Mouse (Mus musculus): Measurements from ENCODE around the gene Aldh1a1.
"Not testable (repeated sequence)": the region's sequence is repeated elsewhere in the genome, so short reads cannot be mapped to it uniquely, and the experiment has no call there.

Gene Aldh1a1

DNA sequence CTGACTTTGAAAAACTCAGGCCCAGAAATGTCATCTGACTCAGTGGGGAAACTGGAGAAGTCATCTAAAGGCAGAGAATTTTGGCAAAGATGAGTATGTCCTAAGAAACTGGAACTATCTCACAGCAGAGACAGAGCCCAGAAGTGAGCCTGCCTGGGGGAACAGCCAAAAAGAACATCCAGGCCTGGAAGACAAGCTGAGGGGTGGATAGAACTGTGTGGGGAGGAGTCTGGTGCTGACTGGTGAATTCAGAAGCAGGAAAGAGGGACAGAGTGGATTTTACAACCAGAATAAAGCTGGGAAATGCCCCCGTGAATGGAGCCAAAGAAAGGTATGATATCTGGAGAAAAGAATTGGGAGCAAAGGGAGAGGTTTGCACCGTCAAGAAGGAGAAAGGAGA, at the start of gene Aldh1a1:
Aldh1a1 (plus strand) TSS at position 225 of the 400 bp plus-strand sequence.
- no peak for DNase-seq (ENCODE audit: low read depth, low spot score)

- DNase-seq (ENCODE audit: low read depth, low spot score), result no peak
Observed at GRCm38 (mm10) chr19:20447807-20448206, 44.7 kb upstream of the Aldh1a1 start.

- DNase-seq (ENCODE audit: low read depth, low spot score), result no peak
Observed at GRCm38 (mm10) chr19:20449546-20449945, 43.0 kb upstream of the Aldh1a1 start.

DNA sequence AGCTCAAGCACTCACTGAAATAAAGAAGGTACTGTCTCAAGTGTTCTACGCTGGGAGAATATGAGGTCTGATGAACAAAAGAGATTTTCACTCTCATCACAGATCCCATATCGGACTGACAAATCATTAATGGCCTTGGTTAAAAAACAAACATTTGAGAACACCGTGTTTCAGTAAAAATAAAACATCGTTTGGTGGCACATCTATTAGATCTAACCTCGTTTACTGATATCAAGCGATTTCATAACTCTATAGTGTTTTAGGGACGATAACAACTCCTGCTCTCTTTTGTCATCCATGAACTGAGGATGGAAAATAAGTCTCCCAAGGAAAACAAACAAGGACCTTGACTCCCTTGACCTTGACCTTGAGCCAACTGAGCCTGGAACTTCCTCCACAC, 41.5 kb upstream of the Aldh1a1 start:
- DNase-seq (ENCODE audit: low read depth, low spot score), result no peak

DNA sequence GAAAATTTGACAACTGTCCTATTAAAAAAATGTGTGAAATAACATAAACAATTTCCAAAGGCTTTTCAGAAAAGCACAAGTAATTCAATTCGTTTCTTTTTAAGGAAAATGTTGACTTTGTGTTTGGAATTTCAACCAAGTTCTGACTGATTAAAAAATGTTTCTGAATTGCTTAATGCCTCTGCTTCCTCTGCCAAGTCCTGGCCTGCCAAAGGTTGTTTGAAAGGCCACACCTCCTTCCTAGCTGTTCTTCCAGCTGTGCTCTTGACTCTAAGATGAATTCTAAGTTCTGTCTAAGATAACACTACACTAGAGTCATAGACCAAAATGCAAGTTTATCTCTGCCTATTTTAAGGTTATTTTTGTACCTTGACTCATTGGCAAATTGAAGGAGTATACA, 8.0 kb upstream of the Aldh1a1 start:
- DNase-seq (ENCODE audit: low read depth, low spot score), result no peak

GRCm38 (mm10) chr19:20491950-20492349, 565 bp upstream of the Aldh1a1 start:
- no peak for DNase-seq (ENCODE audit: low read depth, low spot score)

DNA sequence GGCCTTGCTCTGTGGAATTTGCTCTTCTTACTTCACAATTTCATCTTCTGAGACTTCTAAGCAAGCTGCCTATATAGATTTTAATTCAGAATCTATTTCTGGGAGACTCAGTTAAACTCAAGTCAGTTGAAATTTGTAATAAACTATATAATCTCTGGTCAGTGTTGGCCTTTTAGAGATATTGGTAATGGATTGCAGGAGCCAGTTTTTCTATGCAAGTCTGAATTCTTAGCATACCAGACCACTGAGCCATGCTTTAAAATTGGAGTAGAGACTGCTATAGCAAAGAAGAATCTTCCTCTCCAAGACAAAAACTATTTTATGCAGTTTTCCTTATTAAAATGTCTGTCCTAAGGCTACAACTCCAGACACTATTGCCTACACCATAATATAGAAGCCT, 4.0 kb downstream of the Aldh1a1 start:
- DNase-seq (ENCODE audit: low read depth, low spot score), result no peak

DNA sequence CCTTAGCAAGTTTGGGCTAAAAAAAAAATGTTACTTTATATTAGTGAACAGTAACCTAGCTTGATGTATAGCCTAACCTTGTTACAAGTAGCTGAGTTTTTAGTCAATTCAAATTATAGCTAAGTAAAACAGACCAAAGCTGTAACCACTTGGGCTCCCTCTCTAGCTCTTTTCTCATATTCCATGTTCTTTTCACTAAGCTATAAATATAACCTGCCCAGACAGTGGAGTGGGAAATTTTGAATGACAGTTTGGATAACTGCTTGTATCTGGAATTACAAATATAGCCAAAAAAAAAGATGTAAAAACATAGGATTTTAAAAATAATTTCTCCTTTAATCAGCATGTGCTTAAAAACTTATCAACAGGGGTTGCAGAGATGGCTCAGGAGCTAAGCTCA, 12.8 kb downstream of the Aldh1a1 start:
- DNase-seq (ENCODE audit: low read depth, low spot score), result no peak

DNA sequence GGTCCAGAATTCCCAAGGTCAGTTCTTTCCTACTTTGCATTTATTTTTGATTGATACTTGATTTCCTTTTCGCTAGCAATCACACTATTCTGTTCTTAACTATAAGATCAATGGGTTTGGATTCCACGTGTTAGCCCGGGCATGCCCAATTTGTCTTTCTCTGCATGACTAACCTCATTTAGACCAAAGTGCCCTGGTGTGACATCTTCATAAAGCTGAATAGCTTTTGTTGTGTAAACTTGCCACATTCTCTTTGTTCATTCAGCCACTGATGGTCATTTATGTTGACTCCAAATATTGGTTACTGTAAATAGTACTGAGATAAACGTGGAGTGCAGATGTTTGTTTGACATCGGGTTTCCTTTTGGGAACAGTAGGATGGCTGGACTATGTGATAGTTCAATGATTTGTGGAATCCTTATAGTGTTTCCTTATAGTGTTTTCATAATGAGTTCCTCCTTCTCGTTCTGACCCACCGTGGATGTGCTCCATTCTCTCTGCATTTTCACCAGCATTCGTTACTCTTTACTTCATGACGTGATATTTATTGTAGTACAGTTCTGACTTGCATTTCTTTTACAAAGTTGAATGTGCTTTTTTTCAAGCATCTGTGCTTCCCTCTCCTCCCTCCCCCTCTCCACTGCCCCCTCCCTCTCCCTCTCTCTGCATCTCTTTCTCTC, 14.6 kb downstream of the Aldh1a1 start:
- DNase-seq (ENCODE audit: low read depth, low spot score), result no peak

- DNase-seq (ENCODE audit: low read depth, low spot score), result no peak
Observed at GRCm38 (mm10) chr19:20508609-20509008, 16.1 kb downstream of the Aldh1a1 start.

- DNase-seq (ENCODE audit: low read depth, low spot score), result no peak
Observed at GRCm38 (mm10) chr19:20511971-20512370, 19.5 kb downstream of the Aldh1a1 start.

DNA sequence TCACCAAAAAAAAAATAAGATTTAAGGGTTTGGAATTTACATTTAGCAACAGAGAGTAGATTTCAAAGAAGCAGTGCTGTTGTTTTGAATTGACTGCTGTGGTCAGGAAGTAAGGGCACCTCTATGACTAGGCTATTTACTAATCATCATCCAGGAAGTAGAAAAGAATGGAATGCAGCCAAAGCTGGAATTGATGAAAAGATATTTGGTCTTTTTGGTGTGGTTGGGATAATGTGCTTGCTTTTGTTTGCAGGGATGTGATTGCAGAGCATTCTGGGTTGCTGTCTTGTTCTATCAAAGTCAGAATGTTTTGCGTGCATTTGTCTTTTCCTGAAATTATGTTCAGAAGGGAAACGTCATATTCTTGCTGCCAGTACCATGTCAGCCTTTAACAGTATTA, 20.7 kb downstream of the Aldh1a1 start:
- DNase-seq (ENCODE audit: low read depth, low spot score), result no peak

DNA sequence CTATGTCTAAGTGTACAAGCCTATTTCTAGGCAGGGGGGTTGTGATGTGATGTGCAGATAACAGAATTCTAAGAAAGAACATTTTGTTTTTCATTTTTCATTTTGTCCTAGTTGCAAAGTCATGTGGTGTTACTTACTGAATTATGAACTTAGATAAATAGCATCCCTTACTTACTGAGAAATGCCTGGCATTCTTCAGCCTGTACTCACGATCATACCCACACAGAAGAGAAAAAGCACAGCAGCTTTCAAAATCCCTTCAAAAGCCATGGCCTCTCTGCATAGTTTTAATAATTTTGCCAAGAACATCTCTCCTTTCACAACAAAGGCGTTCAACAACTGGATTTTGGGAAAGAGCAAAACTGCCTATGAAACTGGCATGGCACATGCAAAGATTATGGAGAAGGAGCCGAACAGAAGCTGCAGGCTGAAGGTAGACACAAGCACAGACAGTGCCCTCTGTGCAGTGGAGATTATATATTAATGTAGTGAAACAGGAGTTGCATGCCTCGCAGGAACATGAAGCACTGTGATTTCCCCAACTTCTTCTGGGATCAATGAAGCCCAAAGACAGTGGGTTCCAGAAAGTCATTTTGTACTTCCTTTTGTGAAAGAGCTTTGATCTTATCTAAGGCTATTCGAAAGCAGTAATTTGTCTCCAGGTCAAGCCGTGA, 21.3 kb downstream of the Aldh1a1 start:
- DNase-seq (ENCODE audit: low read depth, low spot score), result no peak

GRCm38 (mm10) chr19:20516481-20516880, 24.0 kb downstream of the Aldh1a1 start:
- no peak for DNase-seq (ENCODE audit: low read depth, low spot score)

DNA sequence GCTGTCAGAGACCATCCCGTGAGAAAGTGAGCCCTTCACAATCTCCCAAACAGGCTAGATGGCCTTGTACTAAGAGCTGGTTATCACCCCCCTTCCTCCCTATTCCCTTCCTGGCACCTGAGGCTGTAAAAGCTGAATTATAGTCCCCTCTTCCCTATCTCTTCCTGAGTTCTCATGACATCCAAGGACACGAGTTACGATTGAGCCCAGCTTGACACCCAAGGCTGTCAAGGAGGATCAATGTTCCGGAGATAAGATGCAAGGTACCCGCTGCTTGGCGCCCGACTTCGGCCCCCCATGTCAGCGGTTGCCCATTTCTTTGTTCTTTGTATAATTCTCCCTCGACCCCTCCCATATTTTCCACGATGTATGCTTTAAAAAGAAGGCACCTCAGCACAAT, 36.6 kb downstream of the Aldh1a1 start:
- not testable (repeated sequence) for DNase-seq (ENCODE audit: low read depth, low spot score)

DNA sequence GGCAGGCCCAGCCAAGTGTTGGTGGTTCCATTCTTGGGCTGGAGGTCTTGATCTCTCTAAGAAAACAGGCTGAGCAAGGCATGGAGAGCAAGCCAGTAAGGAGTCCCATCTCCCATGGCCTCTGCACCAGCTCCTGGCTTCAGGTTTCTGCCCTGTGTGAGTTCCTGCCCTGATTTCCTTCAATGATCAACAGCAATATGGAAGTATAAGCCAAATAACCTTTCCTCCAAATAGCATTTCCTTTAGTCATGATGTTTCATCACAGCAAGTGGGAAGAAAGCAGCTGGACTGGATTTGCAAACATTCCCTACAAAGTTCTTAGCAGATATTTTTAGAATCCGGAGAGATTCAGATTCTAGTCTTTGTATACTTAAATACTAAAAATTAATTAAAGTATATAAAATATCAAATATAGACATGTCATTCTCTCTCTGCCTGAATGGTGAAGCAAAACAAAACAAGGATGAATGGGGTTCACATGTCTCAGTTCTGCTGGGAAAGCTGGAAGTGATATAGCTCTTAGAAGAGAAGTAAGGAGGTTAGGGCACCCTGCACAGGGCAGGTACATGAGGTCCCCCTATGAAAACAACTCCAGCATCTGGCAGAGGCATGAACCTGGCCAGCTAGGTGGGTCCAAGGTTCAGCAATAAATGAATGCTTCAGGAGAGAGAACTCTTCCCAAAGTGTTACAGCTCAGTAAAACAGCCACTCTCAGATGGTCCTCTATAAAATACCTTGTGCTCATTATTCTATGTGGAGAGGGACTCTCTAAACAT, 37.6 kb downstream of the Aldh1a1 start:
- DNase-seq (ENCODE audit: low read depth, low spot score), result no peak

GRCm38 (mm10) chr19:20536538-20536937, 44.0 kb downstream of the Aldh1a1 start:
- no peak for DNase-seq (ENCODE audit: low read depth, low spot score)

DNA sequence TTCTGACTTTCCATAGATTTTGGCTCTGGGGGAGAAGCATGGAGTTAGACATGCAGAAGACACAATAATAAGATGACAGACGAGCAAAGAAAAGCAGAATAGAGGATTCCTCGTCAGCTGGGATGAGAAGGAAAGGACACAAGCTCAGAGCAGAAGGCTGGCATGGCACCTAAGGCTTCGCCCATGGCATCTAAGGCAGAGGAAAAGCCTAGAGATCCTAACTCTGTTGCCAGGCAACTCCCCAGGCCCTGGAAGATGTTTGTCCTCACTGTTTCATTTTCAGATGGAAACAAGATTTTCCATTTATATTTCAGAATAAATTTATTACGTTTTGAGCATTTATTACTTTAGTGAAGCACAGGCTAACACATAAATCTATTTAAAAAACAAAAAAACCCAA, 48.5 kb downstream of the Aldh1a1 start:
- no peak for DNase-seq (ENCODE audit: low read depth, low spot score)

DNA sequence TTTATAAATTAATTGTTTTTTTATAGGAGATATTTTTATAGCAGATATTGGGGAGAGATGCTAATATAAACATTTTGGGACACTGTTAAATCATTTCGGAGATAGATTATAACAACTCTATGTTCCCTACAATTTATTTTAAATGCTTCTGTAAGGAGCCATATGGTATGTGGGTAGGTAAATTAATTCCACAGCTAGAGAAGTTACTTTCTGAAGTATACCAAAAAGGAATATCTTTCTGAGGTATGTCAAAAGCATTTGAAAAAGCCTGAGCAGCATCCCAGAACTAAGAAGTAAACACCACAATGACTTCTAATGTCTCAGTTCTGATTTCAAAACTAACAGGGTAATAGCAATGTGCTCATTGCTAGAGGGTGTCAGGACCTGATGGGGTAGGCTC, 49.4 kb downstream of the Aldh1a1 start:
- no peak for DNase-seq (ENCODE audit: low read depth, low spot score)

DNA sequence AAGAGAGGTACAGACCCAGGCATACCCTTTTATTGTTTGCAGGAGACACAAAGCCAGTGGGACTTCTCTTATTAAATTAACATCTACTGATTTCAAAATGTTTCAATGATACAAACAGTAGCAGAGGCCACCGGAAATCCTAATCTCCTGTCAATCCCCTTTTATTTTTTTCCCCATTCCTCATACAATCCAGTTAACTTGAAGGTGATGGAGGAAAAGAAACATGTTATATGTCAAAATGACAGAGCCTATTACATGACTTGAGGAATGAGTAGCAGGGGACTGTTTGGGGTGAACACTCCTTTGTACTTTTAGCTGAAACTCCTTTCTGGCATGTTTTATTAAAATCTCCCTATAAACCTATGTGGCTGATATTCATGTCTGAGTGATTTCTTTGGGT, 51.3 kb downstream of the Aldh1a1 start:
- no peak for DNase-seq (ENCODE audit: low read depth, low spot score)

DNA sequence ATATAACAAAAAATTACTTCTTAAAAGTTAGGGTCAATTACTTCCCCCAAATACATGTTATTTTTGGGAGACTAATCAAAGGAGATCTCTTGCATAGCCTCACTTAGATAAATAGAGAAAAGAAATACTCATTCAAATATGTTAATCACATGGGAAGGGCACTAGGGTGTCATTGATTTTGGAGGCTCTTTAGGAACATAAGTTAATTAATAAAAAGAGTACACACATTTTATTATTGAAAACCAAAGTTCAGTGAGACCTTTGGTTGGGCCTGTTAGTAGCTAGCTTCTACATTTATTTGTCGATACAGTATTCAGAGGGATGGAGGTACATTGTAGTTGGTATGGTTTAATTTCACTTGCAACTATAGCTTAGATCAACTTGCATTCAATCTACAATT, 52.4 kb downstream of the Aldh1a1 start:
- DNase-seq (ENCODE audit: low read depth, low spot score), result no peak

- no peak for DNase-seq (ENCODE audit: low read depth, low spot score)
Observed at GRCm38 (mm10) chr19:20547025-20547424, 54.5 kb downstream of the Aldh1a1 start.

DNA sequence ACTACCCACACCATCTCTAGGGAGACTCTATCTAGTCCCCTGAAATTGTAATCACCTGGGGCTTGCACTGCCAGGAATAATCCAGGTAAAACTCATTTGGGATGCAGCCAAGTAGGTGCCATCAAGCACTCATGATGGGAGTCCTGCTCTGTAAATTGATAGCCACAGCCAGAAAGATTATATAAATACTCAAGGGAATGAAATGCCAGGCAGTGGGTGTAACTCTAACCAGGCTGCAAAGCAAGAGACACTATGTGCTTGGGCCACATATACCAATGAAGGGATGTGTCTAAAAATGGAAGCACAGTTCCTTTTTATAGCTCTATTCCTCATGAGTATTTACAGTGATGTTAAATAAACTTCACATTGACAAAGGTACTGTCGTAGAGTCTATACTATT, 56.9 kb downstream of the Aldh1a1 start:
- DNase-seq (ENCODE audit: low read depth, low spot score), result no peak

Data from A20 (cell line).